Mouse (Mus musculus) CD8-positive naive resting alpha-beta T cell, adult 57 days (primary cell): Measurements from ENCODE around the gene Gm20489. TPM values are rescaled to one million over a fixed set of nuclear protein-coding genes. Genes with fewer than 3 reads are reported as not detected.

Source experiments
- total RNA-seq: library from RNA; stranded (reverse); gene quantifications from one replicate; pipeline ENCODE4 v1.2.4, GENCODE M21; 2023

Gm20489 gene
- not detected for total RNA-seq

DNA sequence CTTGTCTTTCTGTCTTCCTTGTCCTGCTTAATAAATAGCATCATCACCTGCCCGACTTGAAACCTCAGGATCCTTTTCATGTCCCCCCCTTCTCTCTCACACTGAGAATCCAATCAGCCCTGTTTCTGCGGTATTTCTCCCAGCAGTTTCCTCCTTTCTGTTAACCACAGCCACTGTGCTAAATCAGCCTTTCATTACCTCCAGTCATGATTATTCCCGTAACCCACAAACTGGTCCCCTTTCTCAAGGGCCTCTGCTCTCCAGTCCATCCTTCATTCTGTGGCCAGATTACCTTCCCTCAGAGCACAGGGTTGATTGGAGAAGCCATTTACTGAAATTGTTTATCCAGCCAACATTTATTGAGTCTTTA lies at the start of gene Gm20489:
TSS of gene Gm20489 (minus strand) at position 269 of the 370 bp plus-strand sequence.

DNA sequence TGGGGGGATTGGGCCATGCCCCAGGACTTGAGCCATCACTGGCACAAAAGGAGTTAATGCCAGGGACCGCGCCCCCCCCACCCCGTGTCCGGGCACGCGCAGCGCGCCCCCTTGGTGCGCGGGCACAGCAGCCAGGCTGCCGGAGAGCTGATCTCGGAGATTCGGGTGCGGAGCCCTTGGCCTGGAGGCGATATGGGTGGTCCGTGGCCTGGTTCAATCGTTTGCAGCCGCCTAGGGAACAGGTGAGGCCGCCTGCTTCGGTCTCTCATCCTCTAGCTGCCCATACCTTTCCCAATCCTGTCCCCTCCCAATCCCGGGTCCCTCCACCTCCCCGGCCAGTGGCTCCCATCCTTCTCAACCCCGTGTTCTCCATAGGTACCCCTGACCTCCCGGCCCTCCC lies 30.2 kb upstream of the Gm20489 start, which contains the start of gene Nlgn3:
TSS of gene Nlgn3 (plus strand) at position 114 of the 400 bp plus-strand sequence.

DNA sequence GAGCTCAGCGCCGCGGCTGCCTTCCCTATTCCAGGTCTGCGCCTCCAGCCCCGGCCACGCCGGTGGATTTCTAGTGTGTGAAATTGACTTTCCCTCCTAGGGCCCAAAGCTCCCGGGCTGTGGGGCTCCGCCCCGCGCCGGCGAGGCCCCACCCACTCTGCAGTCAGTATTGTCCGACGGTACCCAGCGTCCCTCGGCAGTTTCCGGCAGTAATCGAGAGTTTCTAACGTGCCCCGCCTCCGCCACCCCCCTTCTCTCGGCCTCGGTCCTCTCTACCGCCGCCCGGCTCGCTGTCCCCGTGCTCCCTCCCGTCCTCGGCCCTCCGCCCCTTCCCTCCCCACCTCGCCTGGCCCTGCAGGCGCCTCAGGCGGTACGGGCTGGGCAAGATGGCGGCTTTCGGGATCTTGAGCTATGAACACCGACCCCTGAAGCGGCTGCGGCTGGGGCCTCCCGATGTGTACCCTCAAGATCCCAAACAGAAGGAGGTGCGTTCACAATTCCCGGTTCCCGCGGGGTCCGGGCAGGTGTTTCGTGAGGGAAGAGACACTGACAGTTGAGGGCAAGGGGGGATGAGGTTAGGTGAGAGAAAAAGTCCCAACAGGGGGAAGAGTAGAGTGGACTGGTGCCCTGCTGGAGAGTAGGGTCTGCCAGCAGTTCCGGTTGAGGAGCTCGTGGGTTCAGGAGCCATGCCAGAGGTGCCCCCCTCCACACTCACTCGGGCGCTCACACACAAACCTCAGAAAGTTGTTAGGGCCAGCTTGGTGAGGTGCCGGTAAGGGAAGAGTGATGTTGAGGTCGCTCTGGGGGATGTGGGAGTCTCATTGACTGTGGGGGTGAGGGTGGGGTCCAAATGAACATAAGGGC lies 5.3 kb upstream of the Gm20489 start, which contains the start of gene Med12:
TSS of gene Med12 (plus strand) at position 156 of the 864 bp plus-strand sequence.

DNA sequence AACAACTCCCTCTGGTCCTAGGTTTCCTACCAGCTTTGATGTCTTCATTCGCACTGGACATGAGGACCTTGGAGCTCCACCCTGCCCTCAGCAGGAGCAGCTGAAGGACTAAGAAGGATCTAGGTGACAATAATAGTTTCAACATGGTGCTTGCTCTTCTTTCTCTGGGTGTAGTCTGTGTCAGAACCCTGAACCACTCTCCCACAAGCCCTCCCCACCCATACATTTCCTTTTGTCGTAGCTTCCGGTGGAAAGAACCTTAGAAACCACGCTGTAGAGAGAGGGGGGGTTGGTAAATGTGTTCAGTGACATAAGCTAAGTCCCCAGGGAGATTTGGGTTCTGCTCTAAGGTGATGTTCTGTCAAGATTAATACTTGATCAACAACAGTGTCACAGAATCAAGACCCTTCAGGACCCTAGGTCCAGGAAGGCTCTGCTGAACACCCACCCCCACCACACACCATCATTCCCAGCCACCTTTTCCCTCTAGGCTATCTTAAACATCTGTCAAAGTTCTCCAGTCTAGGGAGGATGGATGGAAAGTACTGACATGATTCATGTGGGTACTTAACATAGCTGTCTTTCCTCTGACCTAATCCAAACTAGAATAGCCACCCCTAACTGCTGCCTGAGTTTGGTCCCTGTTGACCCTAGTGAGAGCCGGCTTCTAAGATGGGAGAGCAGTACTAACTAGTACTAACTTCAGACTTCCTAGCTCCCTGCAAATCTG lies 633 bp downstream of the Gm20489 start, which contains the start of gene Il2rg:
TSS of gene Il2rg (minus strand) at position 231 of the 730 bp plus-strand sequence.

DNA sequence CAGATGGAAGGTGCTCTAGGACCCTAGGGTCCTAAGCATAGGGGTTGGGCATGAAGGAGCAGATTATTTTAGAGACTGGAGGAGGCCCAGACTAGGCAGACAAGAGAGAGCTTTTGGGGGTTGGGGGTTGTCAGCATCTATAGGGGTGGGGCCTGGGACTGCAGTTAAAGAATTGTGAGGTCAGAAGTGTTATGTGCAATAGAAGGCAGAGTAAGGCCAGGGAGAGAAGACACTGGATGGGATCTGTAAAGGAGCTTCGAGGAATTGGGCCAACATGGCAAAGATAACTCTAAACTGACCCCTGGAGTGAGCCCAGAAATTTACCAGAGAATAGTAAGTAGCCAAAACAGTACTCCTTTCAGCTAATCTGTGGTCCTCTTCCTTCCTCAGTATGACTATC lies 4.9 kb downstream of the Gm20489 start, which contains the start of gene Gm614:
TSS of gene Gm614 (minus strand) at position 101 of the 400 bp plus-strand sequence.

DNA sequence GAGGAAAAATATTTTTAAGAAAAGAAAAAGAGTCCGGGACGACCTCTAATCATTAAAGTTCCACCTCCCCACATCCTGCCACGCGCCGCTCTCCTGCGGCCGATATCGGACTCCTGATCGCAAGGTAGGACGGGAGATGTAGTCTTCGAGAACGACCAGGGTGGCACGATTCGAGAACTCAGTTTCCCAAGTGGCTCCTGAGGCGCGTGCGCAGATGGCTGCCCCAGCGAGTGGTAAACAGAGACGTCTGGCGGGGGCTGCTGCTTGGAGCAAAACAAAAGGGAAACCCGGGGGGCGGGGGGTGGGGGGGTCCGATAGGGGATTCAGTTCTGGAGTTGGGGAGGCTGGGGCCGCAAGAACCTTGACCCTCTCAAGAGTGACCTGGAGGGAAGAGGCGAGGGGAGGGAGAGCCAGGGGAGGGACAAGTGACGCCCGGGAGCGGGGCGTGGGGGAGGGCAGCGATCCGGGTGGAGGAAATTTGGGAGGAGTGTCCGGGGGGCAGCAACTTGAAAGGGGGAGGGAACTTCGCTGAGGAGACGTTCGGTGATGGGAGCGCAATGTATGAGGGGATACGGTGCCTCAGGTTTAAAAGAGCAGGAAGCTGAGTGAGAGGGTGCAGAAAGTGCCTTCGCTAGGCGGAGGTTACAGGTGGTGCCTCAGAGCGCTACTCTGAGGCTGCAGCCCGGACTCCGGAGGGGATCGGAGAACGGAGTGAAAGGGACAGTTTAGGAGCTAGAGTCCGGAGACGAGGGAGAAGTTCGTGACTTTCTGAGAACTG lies 14.7 kb downstream of the Gm20489 start, which contains the start of gene Foxo4:
TSS of gene Foxo4 (plus strand) at position 577 of the 778 bp plus-strand sequence.

DNA sequence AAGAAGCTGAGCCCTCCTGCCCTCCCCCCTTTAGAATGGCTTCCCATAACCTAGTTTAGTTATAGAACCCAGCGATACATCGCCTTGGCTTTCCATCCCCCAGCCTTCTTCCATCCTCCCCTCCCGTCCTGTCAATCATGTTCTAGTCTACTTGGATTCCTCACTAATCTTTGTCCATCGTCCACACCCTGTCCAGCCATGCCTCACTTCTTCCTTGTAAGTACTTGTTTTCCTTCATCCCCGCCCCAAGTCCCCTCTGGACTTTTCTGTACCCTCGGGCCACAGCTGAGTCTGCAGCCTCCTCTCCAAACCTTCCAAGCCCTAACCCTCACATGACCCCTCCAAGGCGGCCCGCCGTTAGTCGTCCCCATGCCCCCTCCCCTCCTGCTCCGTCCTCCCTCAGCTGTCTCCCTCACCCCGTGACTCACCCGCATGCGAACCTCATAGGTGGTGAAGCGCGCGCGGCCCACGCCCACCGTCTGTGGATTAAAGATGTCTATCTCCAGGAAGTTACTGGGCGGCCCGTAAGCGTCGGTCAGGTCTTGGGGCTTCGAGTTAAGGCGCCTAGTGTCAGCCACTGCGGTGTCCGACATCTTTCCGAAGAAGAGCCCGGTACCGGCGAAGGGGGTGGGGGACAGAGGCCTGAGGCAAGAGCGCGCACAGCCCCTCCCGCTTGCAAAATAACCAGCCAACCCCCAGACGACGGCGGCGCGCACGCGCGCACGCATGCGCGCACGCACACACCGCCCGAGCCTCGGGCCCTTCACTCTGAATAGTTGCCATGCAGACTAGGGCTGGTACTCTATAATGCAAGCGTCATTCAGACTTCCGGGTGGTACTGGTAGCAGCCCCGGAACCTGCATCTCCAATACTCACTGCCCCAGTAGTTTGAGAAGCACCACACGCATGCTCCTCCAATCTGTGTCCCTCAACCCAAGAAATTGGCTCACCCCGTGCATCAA lies 46.7 kb downstream of the Gm20489 start, which contains the start of gene Snx12:
TSS of gene Snx12 (minus strand) at position 730 of the 962 bp plus-strand sequence.

Other genes with a start within 250 kb of the Gm20489 start
- 0.24 TPM for gene Tex11, start 209.4 kb downstream of the Gm20489 start, total RNA-seq
- gene Slc7a3, start 183.0 kb downstream of the Gm20489 start, total RNA-seq: 0.73 TPM
- 46.4 TPM for gene Snx12, start 46.5 kb downstream of the Gm20489 start, total RNA-seq
- gene Foxo4, start 14.5 kb downstream of the Gm20489 start, total RNA-seq: 48.0 TPM
- gene Gm614, start 5.0 kb downstream of the Gm20489 start, total RNA-seq: 41.4 TPM
- 618 TPM for gene Il2rg, start 768 bp downstream of the Gm20489 start, total RNA-seq
- gene Med12, start 5.0 kb upstream of the Gm20489 start, total RNA-seq: 162 TPM
- 0.61 TPM for gene Nlgn3, start 30.1 kb upstream of the Gm20489 start, total RNA-seq
- not detected for gene Gjb1, start 107.4 kb upstream of the Gm20489 start, total RNA-seq
- gene Zmym3, start 151.8 kb upstream of the Gm20489 start, total RNA-seq: 35.8 TPM
- 235 TPM for gene Nono, start 160.3 kb upstream of the Gm20489 start, total RNA-seq
- gene Itgb1bp2, start 180.1 kb upstream of the Gm20489 start, total RNA-seq: 2.4 TPM